ENCODE assay signal across 8 mouse cellular contexts in the genomic region with DNA sequence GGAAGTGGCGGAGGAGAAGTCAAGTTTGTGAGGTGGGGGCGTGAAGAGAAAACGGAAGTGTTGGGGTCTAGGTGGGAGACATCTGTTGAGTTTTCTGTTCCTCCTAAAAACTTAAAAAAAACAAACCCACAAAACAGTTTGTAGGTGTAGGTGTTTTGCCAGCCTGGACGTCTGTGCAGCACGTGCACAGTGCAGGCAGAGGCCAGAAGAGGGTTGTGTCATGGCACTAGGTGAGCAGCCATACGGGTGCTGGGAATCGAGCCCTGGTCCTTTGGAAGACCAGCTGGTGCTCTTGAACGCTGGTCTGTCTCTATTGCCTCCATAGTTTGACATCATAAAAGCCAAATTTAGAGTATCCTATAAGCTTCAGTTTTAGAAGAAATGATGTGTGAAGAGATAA. TPM values are rescaled to one million over a fixed set of nuclear protein-coding genes. Genes with fewer than 3 reads are reported as not detected.
DNase-seq lines count a peak whose midpoint lies in the region; ATAC-seq lines count a peak whose summit lies in the region.

No protein-coding gene starts in this region.

- peaks cover 25% of the 10 kb centered on the region for H3K36me3 ChIP-seq in kidney, embryonic 16.5 days (ENCODE audit: insufficient read depth, low read length)
- H3K36me3 ChIP-seq in hindbrain, embryonic 10.5 days, result peaks cover 33% of the 10 kb centered on the region

- no peak for DNase-seq in kidney, adult 9 months
- DNase-seq in brain, adult 2 months (ENCODE audit: low read depth, low spot score), result peak; percentile 14
- no peak for DNase-seq in hindbrain, embryonic 10.5 days (ENCODE audit: low spot score)
- no peak for DNase-seq in adrenal gland, postnatal 25 days
- DNase-seq in urinary bladder, postnatal 36 days (ENCODE audit: low spot score in 2 of 2), result no peak
- DNase-seq in urinary bladder, adult 18-20 months (ENCODE audit: low spot score in 2 of 2), result no peak

- peak overlapping the region; percentile 82 for H3K4me3 ChIP-seq in kidney, embryonic 16.5 days (ENCODE audit: low read length)
- peak overlapping the region; percentile 91 for H3K4me3 ChIP-seq in hindbrain, embryonic 10.5 days

- H3K9ac ChIP-seq in kidney, embryonic 16.5 days (replicated peaks; ENCODE audit: low read length), result peak overlapping the region; percentile 86

- peak overlapping the region; percentile 75 for H3K4me2 ChIP-seq in kidney, embryonic 16.5 days (replicated peaks; ENCODE audit: low read depth, low read length)

- 10% methylated on average over 8 of the region's 8 CpGs for WGBS in kidney, embryonic 16.5 days
- 15% methylated on average over 8 of the region's 8 CpGs for WGBS in hindbrain, embryonic 10.5 days

- ATAC-seq in kidney, embryonic 16.5 days (ENCODE audit: low FRiP score, low TSS enrichment), result 0 out of 2 replicates have a peak, but pooled peaks have one; percentile 13
- ATAC-seq in megakaryocyte progenitor cell, adult 5-6 weeks (replicated peaks; ENCODE audit: poor library complexity), result peak; percentile 16; the same call in 1 of the 2 replicates

- H3K27me3 ChIP-seq in kidney, embryonic 16.5 days (ENCODE audit: insufficient read depth, low read length), result no peaks in the 10 kb centered on the region
- H3K27me3 ChIP-seq in hindbrain, embryonic 10.5 days (ENCODE audit: insufficient read depth, poor library complexity, severe bottlenecking), result no peaks in the 10 kb centered on the region

- H3K9me3 ChIP-seq in kidney, embryonic 16.5 days (ENCODE audit: low read length), result no peaks in the 10 kb centered on the region
- H3K9me3 ChIP-seq in hindbrain, embryonic 10.5 days, result no peaks in the 10 kb centered on the region

- peak overlapping the region; percentile 95 for H3K27ac ChIP-seq in kidney, embryonic 16.5 days (ENCODE audit: low read length)
- peak overlapping the region; percentile 96 for H3K27ac ChIP-seq in hindbrain, embryonic 10.5 days

- peaks cover 15% of the 10 kb centered on the region for H3K4me1 ChIP-seq in kidney, embryonic 16.5 days (ENCODE audit: insufficient read depth, low read length)
- H3K4me1 ChIP-seq in hindbrain, embryonic 10.5 days (replicated peaks), result peaks cover 20% of the 10 kb centered on the region

RNA-seq across cellular contexts. Expression of a gene that starts 0.6 kb away (rescaled TPM):
- polyA plus RNA-seq in kidney, embryonic 16.5 days (2015; fragmentation: Nextera tagmentation; extraction: Ambion mirVana), result 53.3 and 59.4 TPM in 2 replicates
- 47.5 and 70.2 TPM in 2 replicates for polyA plus RNA-seq in hindbrain, embryonic 10.5 days (2016; fragmentation: Nextera tagmentation; extraction: Ambion mirVana)
- total RNA-seq in megakaryocyte progenitor cell, adult 5-6 weeks (2015), result 13.9 and 14.3 TPM in 2 replicates
- 36.2 and 45.6 TPM in 2 replicates for total RNA-seq in megakaryocyte progenitor cell, adult 5-6 weeks (2017)
- 34.2 and 35.9 TPM in 2 replicates for total RNA-seq in adrenal gland, postnatal 25 days (2021)

RNA-seq across cellular contexts. Expression of a gene that starts 46.8 kb away (rescaled TPM):
- polyA plus RNA-seq in kidney, embryonic 16.5 days (2015; fragmentation: Nextera tagmentation; extraction: Ambion mirVana), result 34.4 and 36.9 TPM in 2 replicates
- 49.5 and 54.0 TPM in 2 replicates for polyA plus RNA-seq in hindbrain, embryonic 10.5 days (2016; fragmentation: Nextera tagmentation; extraction: Ambion mirVana)
- 47.4 and 49.4 TPM in 2 replicates for total RNA-seq in megakaryocyte progenitor cell, adult 5-6 weeks (2015)
- 49.0 and 51.1 TPM in 2 replicates for total RNA-seq in megakaryocyte progenitor cell, adult 5-6 weeks (2017)
- total RNA-seq in adrenal gland, postnatal 25 days (2021), result 141 and 192 TPM in 2 replicates

RNA-seq across cellular contexts. Expression of a gene that starts 59.5 kb away (rescaled TPM):
- 4.7 and 4.8 TPM in 2 replicates for polyA plus RNA-seq in kidney, embryonic 16.5 days (2015; fragmentation: Nextera tagmentation; extraction: Ambion mirVana)
- 5.4 and 7.4 TPM in 2 replicates for polyA plus RNA-seq in hindbrain, embryonic 10.5 days (2016; fragmentation: Nextera tagmentation; extraction: Ambion mirVana)
- 13.1 and 15.0 TPM in 2 replicates for total RNA-seq in megakaryocyte progenitor cell, adult 5-6 weeks (2015)
- total RNA-seq in megakaryocyte progenitor cell, adult 5-6 weeks (2017), result 2.7 and 3.2 TPM in 2 replicates
- total RNA-seq in adrenal gland, postnatal 25 days (2021), result 35.5 and 37.7 TPM in 2 replicates
